Mouse (Mus musculus) ES-E14 (cell line): ENCODE measurements around the gene Cd59b.

ENCODE experiments used
- CHD2 ChIP-seq: IDR thresholded peaks from 2 replicates; pipeline ENCODE4 v1.6.1; 2014; ENCODE audit warnings: mild to moderate bottlenecking, low read depth, low read length, inconsistent platforms
- HCFC1 ChIP-seq: IDR thresholded peaks from 2 replicates; pipeline ENCODE4 v1.6.1; 2012; ENCODE audit warnings: low read length, inconsistent platforms, borderline replicate concordance; ENCODE audit not compliant: insufficient read depth
- MAFK ChIP-seq: IDR thresholded peaks from 2 replicates; pipeline ENCODE4 v1.6.1; 2014; ENCODE audit warnings: mild to moderate bottlenecking, low read depth, low read length, inconsistent platforms; ENCODE audit not compliant: insufficient read depth
- ZNF384 ChIP-seq: IDR thresholded peaks from 2 replicates; pipeline ENCODE4 v1.6.1; 2012; ENCODE audit warnings: low read depth, low read length, inconsistent platforms

DNA sequence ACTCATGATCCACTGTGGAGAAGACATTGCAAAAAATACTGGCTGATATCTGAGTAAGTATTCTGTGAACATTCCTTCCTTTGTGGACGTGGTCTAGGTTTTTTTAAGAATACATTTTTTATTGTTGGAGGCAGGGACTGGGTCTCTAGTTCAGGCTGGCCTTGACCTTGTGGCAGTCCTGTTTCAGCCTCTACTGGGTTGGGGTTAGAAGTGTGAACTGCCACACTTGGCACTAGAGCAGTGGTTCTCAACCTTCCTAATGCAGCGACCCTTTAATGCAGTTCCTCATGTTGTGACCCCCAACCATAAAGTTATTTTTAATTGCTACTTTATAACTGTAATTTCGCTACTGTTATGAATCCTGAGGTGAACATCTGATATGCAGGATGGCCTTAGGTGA, 39.3 kb upstream of the Cd59b start:
- TF ChIP-seq CHD2 (no peak), MAFK (no peak), ZNF384 (no peak), HCFC1 (no peak)
